Mouse (Mus musculus): Measurements from ENCODE around the gene Ces1e. TPM values are rescaled to one million over a fixed set of nuclear protein-coding genes. Genes with fewer than 3 reads are reported as not detected.
A peak's percentile ranks its signal among the peaks of the same experiment; 100 is the strongest.
"Not testable (repeated sequence)": the region's sequence is repeated elsewhere in the genome, so short reads cannot be mapped to it uniquely, and the experiment has no call there.

Ces1e gene
- 1.8 TPM in 1 of 2 replicates, not detected in the other for total RNA-seq (2021)
- long read RNA-seq, experiment 1, result 0 reads
- long read RNA-seq, experiment 2, partial matches to known transcripts, result 1 of 3 reads
- long read RNA-seq, experiment 2, other reads (novel, unspliced or antisense), result 0 of 3 reads

DNA sequence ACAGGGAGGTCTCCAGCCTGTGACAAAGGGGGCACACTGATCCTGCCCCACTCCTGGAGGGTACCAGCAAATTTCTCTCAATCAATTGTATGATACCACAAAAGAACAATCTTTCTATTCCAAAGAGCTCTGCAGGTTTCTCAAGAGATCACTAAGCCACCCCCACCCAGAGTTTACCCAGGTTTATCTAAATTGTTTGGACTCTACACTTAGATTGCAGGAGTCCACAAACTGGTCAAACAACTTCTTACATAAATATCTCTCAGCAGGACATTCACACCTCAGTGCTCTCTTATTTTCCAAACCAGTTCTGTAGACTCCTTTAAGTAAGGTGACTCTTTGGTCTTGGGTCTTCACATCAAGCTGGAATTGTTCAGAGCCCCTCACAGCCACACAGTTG, at the start of gene Ces1e:
TSS of gene Ces1e (minus strand) at position 174 of the 400 bp plus-strand sequence.
- DNase-seq, result no peak

DNA sequence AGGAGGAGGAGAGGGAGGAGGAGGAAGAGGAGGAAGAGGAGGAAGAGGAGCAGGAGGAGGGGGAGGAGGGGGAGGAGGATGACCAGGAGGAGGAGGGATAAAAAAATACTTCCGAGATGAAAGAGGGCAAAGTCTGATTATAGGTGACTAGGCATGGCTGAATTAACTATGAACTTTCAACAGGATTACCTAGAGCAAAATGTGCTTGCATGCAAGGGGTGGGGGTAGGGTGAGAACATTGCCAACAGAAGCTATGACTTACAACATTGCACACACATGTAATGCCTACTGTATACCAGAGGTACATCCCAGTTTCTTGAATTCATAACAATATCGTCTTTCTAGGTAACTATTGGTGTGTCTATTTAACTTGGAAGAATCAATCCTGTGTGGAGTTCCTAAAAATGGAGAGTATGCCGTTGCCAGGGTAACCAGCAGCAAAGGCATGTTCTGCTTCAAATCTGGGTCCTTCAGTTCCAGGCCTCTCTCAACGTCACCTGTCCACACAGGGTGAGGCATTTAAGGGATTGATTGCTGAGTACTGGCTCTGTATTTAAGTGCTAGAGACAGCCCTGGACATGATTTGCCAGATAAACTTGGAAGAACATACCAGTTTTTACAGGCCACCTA, 48.9 kb upstream of the Ces1e start:
- DNase-seq, result no peak

DNA sequence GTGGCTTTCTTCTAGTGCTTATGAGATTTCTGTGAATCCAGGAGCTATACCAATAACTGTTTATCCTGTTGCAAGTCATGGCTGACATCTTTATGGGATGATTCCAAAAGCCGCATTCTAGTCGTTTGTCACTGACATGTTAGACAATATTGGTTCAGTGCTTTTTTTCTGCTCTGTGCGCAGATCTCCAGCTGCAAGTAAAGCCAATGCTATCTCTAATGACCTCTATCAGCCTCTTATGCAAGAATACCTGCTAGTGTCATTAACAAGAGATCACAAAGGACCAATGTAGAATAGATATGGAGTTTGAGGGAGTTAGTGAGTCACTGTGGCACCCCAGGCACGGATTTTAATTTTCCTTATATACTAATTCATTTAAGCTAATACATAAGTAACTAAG, 45.2 kb upstream of the Ces1e start:
- no peak for DNase-seq

DNA sequence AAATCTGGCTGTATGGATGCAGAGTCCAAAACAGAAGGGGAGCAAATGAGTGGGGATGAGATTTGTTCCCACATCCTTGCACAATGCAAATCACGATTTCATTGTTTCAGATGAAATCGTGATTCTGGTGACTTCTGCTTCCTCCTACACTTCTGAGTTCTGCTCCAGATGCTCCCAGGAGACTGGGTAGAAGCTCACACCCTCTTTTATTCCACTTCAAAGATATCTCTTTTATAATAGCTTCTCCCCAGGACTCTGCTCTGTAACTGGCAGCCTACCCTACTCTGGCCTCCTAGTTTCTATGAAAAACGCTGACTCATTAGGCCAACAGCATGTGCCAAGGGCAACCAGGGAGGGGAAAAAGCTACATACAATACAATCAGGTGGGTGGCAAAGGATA, 43.9 kb upstream of the Ces1e start:
- DNase-seq, result peak; percentile 12

DNA sequence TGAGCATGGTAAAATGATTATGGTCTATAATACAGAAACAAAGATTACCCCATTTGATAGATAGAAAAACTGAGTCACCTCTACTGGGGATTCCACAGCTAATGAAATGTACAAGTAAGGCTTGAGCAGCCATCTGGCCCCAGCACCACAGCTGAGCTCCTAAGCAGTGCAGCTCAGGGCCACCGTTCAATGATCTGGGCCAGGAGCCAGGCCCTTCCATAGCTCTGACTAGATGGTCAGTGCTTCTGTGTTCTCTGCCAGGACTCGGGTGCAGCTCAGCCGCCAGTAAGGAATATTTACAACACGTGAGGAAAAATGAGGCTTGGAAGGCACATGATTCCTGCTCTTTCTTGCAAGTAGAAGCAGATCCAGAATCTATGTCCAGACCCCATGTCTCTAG, 43.3 kb upstream of the Ces1e start:
- DNase-seq, result peak; percentile 44

DNA sequence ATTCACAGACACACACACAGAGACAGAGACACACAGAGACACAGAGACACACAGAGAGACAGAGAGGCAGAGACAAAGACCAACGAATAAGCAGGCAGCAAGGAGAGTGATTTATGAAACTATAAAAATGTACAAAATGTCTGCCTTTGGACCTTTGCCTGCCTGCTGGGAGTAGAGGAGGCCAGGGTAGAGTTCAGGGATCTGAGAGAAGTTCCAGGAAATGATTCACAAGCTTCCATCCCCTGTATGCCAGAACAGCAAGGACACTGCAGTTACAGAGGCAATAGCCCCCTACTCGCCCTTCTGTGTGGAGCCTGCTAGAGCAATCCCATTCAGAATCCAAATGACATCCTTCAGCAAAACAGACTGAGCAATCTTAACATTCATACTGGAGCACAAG, 32.0 kb upstream of the Ces1e start:
- peak; percentile 26 for DNase-seq

DNA sequence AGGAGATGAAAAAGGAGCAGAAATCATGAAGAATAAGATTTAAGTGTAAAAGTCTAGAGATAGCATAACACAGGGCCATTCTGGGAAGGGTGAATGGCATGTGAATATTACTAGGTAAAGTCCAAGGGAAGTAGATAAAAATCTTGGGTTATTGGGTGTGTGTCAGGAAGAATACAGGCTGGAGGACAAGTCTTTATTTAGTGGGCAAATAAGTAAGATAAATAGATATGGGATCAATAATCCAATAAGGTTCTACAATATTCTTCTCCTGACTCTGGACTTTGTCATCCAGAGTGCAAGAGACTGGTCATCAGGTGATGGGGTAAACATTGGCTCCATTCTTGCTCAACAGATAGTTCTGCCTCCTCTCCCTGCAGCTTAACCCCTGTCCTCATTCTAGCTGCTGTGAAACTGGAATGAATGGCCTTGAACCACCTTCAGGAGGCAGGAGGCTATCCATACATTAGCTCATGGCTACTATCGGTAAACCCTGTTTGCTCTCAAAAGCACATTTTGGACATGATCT, 23.0 kb upstream of the Ces1e start:
- DNase-seq, result no peak

DNA sequence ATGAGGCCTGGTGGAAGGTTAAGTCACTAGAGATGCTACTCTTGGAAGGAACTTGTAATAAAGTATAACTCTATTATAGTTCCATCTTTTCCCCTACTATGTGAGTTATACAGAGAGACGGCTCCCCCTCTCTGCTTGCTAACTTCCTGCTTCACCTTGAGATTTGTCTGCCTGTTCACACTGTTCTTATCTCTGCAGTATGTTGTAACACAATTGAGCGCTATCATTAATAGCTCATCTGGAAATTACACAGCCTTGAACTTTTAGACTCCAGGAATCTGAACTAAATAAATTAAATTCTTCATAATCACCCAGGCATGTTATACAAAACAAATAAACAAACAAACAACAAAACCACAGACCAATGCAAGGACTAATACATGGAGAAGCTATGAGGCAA, 16.6 kb upstream of the Ces1e start:
- DNase-seq, result no peak

DNA sequence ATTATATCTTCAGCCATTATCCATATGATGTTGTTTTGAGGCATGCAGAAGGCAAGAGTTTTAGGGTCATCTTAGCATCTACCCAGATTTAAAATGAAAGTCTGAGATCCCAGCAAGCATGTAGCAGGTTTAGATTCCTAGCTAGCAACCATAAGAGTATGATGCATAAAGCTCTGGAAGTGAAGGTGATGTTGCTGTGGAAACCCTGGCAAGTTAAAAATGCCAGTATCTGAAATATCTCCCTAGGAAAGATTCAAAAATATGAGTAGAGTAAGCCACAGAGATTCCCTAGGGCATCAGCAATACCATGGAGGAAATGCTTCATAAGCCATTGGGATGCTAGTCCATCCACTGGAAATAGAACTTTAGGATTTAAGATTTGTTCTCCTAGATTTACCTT, 10.5 kb upstream of the Ces1e start:
- DNase-seq, result no peak

DNA sequence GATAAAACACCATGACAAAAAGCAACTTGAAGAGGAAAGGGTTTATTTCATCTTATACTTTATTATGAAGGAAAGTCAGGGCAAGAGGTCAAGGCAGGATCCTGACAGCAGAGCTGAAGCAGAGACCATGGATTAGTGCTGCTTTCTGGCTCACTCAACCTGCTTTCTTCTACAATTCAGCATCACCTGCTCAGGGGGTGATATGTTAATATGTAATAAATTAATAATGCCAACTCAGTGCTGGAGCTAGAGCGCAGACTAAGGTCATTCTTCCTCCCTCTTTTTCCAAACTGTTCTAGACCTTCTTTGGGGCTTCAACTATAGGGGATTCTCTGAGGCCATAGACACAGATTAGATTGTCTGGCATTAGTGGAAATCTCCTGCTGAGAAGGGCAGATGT, 6.3 kb upstream of the Ces1e start:
- no peak for DNase-seq

DNA sequence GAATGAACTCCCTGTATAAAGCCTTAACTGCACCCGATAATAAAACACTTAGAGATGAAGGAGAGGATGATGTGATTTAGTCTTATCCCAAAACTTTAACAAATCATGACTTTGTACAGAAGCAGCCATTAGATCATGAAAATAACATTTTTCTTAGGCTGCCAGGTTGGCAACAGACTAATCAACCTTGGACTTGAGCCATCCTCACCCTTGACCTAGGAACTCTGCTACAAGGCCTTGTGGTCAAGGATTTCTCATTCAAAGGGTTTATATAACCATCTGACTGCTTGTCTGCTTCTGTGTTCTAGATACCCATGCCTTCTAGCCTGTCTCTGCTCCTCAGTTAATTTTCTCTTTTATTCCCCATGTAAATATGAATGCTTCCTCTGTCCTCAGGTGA, 5.3 kb upstream of the Ces1e start:
- DNase-seq, result peak; percentile 61

DNA sequence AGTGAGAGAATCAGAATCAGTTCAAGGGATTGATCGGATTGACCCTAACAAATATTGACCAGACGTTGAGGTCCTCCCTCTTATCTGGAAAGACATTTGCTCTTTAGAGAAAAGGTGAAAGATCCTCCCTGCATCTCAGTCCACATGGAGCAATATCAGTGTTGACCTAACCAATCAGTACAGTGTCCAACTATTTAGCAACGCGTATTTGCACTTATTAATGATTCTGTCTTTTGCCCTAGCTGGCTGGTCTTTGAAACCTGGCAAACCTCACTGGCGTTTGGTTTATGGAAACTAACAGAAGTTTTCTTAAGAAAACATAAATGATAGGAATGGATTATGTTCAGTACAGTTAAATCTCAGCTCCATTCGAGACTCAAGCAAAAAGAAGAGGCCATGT, 4.6 kb upstream of the Ces1e start:
- DNase-seq, result peak; percentile 18

DNA sequence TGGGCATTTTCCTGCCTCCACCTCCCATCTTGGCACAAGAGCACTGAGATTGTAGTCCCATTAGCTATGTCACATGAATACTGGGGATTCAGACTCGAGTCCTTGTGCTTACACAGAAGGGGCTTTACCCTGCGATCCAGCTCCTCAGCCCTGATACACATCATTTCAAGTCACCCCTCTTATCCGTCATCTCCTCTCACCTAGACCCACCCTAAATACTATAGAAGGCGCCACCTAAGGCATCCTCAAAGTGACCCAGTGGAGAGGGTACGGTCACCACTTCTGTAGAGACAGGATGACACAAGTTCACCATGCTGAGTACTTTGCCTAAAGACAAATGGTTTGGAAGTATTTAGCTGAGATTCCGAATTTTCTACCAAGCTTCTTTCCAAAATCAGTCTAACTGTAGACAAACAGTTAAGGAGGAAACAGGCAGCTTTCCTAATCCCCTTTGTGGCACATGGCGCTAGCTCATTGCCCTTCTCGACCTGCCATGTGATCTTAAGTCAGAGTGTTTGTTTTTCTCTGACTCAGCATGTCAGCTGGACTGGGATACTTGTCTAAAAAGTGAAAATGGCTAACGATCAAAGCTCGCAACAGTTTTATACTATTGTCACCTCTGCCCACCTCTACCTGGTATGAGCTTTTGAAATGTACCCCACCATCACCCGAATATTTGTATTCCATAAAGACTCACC, 597 bp downstream of the Ces1e start:
- peak; percentile 19 for DNase-seq

DNA sequence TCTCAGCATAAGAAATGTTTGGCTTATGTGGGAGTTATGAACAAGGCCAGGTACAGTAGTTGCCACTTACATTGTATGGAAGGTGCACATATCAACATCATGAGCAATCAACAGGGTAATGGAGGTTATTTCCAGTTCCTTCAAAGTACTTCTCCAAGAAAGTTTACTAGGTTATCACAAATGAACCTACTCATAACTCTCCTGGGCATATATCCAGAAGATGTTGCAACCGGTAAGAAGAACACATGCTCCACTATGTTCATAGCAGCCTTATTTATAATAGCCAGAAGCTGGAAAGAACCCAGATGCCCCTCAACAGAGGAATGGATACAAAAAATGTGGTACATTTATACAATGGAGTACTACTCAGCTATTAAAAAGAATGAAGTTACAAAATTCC, 2.9 kb downstream of the Ces1e start:
- not testable (repeated sequence) for DNase-seq

DNA sequence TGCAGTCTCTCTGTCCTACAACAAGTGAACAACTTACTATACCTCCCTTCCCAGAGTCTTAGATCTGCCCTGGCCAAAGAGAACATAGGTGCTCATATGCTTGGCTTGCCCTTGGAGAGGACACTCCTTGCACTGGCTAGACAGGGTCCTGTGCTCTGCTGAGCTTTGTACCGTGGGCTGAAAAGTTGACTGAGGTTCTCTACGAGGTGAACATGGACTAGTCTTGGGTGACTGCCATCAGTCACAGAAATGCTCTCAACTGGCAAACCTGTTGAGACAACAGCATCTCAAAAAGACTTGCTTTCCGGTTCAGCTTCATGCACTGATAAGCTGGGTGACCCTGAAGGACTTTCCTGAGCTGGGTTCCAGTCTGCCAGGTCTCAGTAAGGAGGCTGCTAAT, 7.5 kb downstream of the Ces1e start:
- no peak for DNase-seq

DNA sequence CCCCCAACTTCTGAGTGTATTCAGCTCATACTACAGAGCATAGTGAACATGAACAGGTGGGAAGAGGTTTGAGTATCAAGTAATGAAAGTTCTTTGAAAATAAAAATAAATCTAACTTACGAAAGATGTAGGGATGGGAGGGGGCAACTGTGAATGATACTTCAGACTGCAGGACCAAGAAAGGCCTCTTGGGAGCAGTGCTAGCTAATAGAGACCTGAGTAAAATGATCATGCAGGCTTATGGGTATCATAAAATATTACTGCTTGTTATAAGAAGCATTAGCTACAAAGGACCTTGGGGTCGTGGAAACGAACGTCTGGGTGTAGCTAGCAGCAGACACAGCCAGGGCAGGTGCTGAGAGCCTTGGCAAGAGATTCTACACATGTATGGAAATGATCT, 11.6 kb downstream of the Ces1e start:
- DNase-seq, result no peak

DNA sequence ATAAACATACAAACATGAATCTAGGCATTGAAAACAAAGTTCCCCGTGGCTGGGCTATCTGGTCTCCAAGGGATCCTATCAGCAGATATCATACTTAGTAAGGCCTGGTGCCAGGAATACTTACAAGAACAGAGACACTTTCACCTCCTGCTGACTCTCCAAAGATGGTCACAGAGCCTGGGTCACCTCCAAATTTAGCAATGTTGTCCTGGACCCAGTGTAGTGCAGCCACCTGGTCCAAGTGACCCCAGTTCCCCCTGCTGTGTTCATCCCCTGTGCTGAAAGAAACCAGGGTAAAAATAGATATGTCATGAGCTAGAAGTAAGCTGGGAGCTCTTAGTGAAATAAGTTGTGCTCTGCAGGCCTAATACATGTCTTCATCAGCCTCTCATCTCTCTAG, 12.0 kb downstream of the Ces1e start:
- no peak for DNase-seq

DNA sequence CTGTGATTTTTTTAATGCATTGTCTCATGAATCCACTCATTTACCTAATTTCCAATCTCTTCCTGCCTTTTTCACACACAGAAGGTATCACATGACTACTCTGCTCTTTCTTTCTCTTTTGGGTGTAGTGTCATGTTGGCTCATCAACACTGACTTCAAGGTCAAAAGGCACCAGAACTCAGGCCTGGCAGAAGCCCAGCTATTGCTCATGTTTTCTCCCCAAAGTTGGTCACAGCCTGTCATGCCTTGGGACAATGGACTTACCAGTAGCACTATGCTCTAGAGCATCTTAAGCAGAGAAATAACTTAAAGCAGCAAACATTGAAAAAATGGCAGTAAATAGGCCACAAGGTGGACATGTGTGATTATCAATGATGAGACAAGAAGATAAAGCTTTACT, 18.3 kb downstream of the Ces1e start:
- peak; percentile 42 for DNase-seq

DNA sequence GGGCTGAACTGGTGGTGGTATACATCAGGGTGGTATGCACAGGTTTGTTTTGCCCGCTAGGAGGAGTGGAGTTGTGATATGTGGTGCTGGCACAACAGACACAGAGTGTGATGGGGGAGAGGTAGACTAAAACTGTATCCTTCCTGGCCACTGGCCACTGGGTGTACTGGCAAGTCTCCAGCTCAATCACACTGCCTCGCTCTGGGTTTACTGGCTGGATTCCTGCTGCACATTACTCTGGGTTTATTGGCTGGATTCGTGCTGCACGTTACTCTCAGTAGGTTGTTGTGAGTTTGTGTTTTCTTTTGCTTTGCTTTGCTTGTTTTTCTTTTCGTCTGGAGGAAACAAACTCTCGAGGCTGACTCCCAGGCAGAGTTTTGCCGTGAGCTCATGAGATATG, 30.3 kb downstream of the Ces1e start:
- DNase-seq, result not testable (repeated sequence)

DNA sequence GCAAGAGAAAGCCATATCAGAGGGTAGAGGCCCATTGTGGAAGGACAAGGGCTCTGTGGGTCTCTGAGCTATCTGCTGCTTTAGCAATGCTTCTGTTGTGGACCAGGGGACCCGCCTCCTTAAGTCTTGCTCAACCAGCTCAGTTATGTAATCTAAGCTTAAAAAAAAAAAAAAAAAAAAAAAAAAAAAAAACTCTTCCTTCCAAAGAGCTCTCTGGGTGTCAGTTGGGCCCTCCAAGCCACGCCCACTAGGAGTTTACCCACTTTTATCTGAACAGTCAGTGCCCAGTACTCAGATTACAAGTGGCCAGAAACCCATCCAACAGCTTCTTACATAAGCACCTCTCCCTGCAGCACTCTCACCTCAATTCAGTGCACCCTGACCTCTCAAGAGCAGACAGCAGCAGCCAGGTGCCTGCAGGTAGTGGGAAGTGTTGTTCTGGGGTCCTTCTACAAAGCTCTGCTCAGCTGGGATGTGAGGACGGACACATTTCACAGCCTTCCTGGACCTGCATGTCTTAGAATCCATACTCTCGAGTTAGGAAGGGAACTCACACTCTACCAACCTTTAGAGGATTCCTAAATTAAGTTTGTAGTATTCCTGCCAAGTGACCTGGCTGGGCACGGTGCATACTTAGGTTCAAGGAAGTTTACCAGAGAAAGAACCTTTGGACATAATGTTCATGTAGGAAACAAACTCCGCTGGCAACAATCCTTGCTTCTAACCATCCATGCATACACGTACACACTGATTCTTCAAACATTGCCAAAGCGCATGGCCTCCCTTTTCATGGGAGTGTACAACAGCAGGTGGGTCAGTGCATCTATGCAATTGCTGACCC, 31.5 kb downstream of the Ces1e start, which contains the start of gene Ces1d:
TSS of gene Ces1d (minus strand) at position 154 of the 841 bp plus-strand sequence.
- DNase-seq, result peak; percentile 38

DNA sequence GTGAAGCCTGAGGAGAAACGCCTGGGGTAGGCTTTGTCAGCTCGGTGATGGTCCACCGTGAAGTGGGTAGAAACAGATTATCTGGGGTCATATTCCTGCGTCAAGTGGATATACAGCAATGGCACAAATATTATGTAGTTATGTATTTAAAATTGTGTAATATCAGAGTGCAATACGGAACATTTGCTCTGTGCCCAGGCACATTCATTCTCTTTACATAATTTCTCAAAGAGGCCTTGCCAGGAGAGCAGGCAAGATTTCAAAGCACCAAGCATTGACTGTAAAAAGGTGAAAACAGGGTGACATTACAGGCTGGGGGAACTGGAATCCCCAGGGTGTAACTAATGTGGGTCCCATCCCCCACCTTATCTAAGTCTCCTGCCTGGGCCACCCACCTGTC, 33.0 kb downstream of the Ces1e start:
- peak; percentile 19 for DNase-seq

DNA sequence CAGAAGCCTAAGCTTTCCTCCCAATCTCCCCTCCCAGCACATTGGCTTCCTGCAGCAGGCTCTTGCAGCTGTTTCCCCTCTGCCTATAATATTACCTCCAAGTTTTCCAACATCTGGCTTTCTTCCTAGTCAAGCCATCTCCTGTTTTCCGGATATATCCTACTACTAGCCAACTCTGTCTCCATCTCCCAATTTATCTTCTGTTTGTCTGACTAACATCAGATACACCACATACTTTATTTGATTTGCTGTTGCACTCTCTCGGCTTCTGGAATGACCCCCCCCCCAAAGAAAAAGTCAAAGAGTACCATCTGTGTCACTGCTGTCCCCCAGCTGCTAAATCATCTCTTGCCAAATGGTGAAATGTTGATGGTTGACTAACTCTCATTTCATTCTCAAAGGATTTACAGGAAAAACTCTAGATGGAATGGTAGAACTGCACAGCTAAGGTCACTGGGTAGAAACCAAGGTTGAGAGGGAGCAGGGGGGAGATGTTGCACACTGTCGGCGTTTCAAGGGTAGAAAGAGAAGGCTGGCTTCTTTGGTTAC, 48.8 kb downstream of the Ces1e start:
- no peak for DNase-seq

All from adrenal gland, postnatal 14 days (tissue).